Mouse (Mus musculus): Measurements from ENCODE around the gene Col6a6. TPM values are rescaled to one million over a fixed set of nuclear protein-coding genes. Genes with fewer than 3 reads are reported as not detected.

The Col6a6 gene
- total RNA-seq, 2 experiments from 2014 or later: 4.5 to 4.6 TPM

GRCm38 (mm10) chr9:105808920-105809505 lies 18.9 kb downstream of the Col6a6 start:
- intact Hi-C loops (cut with DNase I): no loop called here
- no peak for DNase-seq (ENCODE audit: low spot score)

DNA sequence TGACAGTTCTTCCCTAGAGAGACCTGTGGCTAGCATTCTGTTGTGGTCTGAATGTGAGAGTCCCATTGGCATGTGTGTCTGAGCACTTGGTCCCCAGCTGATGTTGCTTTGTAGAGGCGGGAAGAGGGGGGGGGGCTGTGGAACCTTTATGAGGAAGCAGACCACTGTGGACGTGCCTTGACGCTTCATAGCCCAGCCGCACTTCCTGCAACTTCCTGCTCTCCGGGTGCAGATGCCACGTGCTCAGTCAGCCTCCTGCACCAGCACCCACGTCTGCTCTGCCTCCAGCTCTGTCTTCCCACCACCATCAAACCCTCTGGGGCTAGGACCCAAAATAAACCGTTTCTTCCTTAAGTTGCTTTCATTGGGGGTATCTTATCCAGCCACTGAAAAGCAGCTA lies 24.5 kb downstream of the Col6a6 start:
- DNase-seq (ENCODE audit: low spot score): no peak
- intact Hi-C loops (cut with DNase I): no loop called here

- intact Hi-C loops (cut with DNase I): no loop called here
- DNase-seq (ENCODE audit: low spot score): peak; percentile 26
These were observed 26.5 kb downstream of the Col6a6 start for GRCm38 (mm10) chr9:105801463-105801862.

- intact Hi-C loops (cut with DNase I): no loop called here
- no peak for DNase-seq (ENCODE audit: low spot score)
These were observed 27.7 kb downstream of the Col6a6 start for GRCm38 (mm10) chr9:105800286-105800685.

GRCm38 (mm10) chr9:105796137-105796536 lies 31.8 kb downstream of the Col6a6 start:
- DNase-seq (ENCODE audit: low spot score): no peak
- intact Hi-C loops (cut with DNase I): no loop called here

DNA sequence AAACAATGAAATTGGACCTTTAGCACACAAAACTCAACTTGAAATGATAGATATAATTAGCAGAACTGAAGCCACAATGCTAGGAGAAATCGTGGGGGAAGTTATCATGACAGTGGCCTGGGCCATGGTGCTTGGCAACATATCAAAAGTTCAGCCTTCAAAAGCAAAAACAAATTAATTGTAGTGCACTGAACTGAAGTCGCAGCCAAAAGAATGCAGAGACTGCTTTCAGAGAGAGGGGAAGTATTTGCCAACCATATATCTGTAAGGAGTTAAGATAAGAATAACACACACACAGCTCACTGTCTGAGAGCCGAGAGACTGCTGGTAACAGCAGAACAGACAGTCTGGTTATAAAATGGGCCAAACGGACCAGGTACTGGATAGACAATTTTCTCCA lies 33.0 kb downstream of the Col6a6 start:
- intact Hi-C loops (cut with DNase I): no loop called here
- DNase-seq (ENCODE audit: low spot score): no peak

DNA sequence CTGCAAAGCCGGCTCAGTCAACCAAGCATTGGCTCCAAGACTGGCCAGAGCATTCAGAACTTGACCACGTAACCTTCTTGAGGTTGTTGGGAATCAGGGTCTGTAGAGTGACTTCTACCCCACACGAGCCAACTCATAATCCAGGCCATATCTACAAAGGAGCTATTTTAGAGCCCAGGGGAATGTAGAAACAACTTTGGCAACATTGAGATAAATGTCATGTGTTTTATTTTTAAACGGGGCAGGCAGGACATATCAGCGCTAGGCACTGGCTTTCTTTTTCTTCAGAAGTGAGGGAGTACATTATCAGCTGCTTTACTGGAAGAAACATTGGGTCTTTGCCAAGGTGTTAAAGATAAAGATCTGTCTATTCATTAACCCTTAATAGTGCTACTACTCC lies 36.1 kb downstream of the Col6a6 start:
- intact Hi-C loops (cut with DNase I): no loop called here
- no peak for DNase-seq (ENCODE audit: low spot score)

DNA sequence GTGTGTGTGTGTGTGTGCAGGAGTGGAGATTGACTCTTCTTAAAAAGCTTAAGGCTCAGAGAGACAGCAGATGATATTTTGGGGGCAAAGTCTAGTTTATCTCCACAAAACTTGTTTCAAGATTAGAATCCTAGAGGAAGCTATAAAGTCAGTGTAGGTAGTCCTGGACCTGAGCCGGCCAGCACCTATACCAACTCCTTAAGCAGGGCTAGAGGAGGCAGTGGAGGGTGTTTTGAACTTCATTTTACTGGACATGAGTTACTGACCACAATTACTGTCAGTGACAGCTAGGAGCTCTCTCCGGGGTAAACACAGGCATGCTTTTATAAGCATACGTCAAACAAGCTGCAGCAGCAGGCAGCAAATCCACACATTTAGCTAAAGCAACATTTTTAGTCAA lies 39.8 kb downstream of the Col6a6 start:
- intact Hi-C loops (cut with DNase I): no loop called here
- DNase-seq (ENCODE audit: low spot score): no peak

DNA sequence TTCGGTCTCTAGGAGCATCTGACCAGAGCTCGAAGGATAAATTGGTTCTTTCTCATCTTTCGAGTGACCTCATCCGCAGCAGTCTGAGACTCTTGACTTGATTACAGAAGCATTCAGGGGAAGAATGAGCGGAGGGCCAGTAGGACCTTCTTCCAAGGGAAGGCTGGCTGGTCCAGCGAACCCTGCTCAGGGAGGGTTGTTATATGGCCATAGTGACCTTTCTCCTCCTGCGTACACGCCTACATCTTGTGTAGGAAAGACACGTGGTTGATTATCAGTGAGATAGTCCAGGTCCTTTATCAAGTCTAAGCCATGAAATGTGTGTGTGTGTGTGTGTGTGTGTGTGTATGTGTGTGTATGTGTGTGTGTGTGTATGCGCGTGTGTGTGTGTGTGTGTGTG lies 40.2 kb downstream of the Col6a6 start:
- intact Hi-C loops (cut with DNase I): no loop called here
- DNase-seq (ENCODE audit: low spot score): no peak

DNA sequence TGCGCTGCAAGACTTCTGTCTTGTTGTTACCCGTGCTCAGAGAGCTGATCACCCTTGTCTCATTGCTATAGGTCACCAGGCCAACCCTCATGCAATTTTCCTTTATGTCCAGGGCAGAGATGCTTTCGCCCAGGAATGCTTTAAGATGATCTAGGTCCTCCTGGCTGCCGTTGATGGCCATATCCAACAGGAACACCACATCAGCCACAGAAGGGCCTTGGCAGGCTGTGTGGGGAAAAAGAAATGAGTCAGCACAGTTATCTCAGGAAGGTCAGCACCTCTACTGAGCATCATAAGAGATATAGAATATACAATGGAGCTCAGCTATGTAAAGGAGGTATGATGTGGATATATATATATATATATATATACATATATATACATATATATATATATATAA lies 43.9 kb downstream of the Col6a6 start:
- intact Hi-C loops (cut with DNase I): no loop called here
- DNase-seq (ENCODE audit: low spot score): no peak

DNA sequence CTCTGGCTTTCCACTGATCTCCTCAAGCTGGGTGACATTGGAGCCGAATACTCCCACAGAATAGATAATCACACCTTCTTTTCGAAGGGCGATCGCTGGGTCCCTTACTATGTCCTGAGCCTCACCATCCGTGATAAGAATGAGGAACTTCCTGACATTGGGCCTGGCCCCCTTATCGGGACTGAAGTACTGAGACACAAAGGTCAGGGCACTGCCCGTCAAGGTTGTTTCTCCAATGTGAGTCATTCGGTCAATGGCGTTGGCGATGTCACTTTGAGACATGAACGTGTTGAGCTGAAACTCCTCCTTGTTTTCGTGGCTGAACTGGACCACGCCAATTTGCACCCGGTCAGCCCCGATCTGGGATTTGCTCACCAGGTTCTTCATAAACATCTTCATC lies 47.3 kb downstream of the Col6a6 start:
- intact Hi-C loops (cut with DNase I): no loop called here
- no peak for DNase-seq (ENCODE audit: low spot score)

- DNase-seq (ENCODE audit: low spot score): no peak
- intact Hi-C loops (cut with DNase I): no loop called here
These were observed 49.2 kb downstream of the Col6a6 start for GRCm38 (mm10) chr9:105778741-105779140.

DNA sequence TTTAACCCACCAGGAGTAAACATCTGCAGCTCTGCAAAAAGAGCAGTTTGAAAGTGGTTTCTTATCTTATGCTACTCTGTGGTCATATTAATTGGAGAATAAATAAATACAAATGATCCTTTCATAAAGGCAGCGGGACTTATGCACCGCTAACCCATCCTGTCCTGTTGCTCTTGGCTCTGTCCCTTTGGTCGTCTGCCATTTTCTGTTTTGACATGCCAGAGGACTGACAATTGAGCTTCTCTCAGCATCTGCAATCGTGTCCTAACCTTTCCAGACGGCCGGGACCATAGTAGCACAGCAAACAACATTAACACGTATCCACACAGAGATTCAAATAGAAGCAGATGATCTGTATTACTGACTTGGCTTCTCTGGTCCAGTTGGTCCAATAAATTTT lies 53.1 kb downstream of the Col6a6 start:
- intact Hi-C loops (cut with DNase I): no loop called here
- DNase-seq (ENCODE audit: low spot score): peak; percentile 35

GRCm38 (mm10) chr9:105774321-105774720 lies 53.6 kb downstream of the Col6a6 start:
- intact Hi-C loops (cut with DNase I): no loop called here
- DNase-seq (ENCODE audit: low spot score): no peak

- no peak for DNase-seq (ENCODE audit: low spot score)
- intact Hi-C loops (cut with DNase I): no loop called here
These were observed 56.6 kb downstream of the Col6a6 start for GRCm38 (mm10) chr9:105771380-105771779.

DNA sequence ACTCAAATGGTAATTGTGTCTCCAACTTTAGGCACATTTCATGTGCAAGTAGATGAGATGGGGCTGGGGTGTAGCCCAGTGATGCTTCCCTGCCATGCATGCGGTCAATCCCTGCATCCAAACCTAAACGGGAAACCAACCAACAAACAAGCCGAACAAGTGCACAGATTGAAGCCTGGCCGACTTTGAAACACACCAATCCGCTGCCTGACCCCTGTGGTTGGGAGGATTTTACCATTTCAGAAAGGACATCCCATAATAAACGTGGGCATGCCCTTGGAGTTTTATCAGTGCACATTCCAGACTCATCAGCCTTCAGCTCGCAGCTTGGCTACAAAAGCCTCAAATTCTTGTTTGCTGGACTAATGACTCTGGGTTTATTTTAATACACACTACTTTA lies 57.3 kb downstream of the Col6a6 start:
- intact Hi-C loops (cut with DNase I): no loop called here
- DNase-seq (ENCODE audit: low spot score): no peak

GRCm38 (mm10) chr9:105765891-105766290 lies 62.1 kb downstream of the Col6a6 start:
- intact Hi-C loops (cut with DNase I): no loop called here
- no peak for DNase-seq (ENCODE audit: low spot score)

- intact Hi-C loops (cut with DNase I): no loop called here
- DNase-seq (ENCODE audit: low spot score): no peak
These were observed 63.3 kb downstream of the Col6a6 start for GRCm38 (mm10) chr9:105764681-105765080.

- intact Hi-C loops (cut with DNase I): no loop called here
- DNase-seq (ENCODE audit: low spot score): no peak
These were observed 63.8 kb downstream of the Col6a6 start for GRCm38 (mm10) chr9:105764127-105764526.

- intact Hi-C loops (cut with DNase I): no loop called here
- DNase-seq (ENCODE audit: low spot score): no peak
These were observed 64.3 kb downstream of the Col6a6 start for GRCm38 (mm10) chr9:105763625-105764024.

GRCm38 (mm10) chr9:105762274-105762673 lies 65.7 kb downstream of the Col6a6 start:
- DNase-seq (ENCODE audit: low spot score): no peak
- intact Hi-C loops (cut with DNase I): no loop called here

DNA sequence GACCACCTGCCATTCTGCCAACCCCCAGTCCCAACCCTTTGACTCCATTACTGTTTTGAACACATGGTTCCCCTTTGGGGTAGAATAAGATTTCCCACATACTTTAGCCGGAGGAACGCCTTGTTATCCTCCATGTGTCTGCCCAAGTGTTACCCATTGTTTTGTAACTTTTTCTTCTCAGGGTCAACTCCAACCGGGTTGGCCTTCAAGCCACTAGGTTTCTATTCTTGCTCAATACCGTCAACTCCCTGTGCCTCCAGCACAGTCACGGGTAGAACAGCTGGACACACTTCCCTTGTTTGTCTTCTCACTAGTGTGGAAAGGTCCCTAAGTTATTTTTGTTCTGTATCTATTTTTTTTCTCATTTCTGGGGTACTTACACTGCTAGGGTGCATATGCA lies 69.1 kb downstream of the Col6a6 start:
- intact Hi-C loops (cut with DNase I): no loop called here
- DNase-seq (ENCODE audit: low spot score): no peak
